Mouse (Mus musculus) intestine, postnatal 0 days (tissue): ENCODE measurements at regions not wholly inside any gene's neighbourhood (a gene's known extent, or its start where the extent isn't known, plus 50 kb on each side); places are given as distances from the start of the nearest gene placed in this dataset.

Source experiments
- ATAC-seq: fragments of 200-750 bp; cut with Nextera tagmentation; 2 replicates; pipeline ENCODE4 v1.8.0; 2017; ENCODE audit warnings: mild to moderate bottlenecking, moderate TSS enrichment, moderate library complexity
- H3K27ac ChIP-seq: fragments of 300-500 bp; sonication (generic); 2 replicates; pipeline ENCODE4 v1.5.1; 2014; ENCODE audit warnings: mild to moderate bottlenecking, low read depth, low read length, moderate library complexity
- H3K27me3 ChIP-seq: fragments of 300-500 bp; sonication (generic); replicated peaks from 2 replicates; pipeline ENCODE4 v1.6.1; 2014; ENCODE audit warnings: low read length, mixed read lengths; ENCODE audit not compliant: control insufficient read depth, insufficient read depth
- H3K36me3 ChIP-seq: fragments of 300-500 bp; sonication (generic); 2 replicates; pipeline ENCODE4 v1.6.1; 2014; ENCODE audit warnings: mild to moderate bottlenecking, moderate library complexity; ENCODE audit not compliant: control insufficient read depth, insufficient read depth
- H3K4me1 ChIP-seq: fragments of 300-500 bp; sonication (generic); replicated peaks from 2 replicates; pipeline ENCODE4 v1.6.1; 2014; ENCODE audit warnings: antibody characterized with exemption, low read length, mixed read lengths; ENCODE audit not compliant: control insufficient read depth, insufficient read depth
- H3K4me2 ChIP-seq: fragments of 300-500 bp; sonication (generic); replicated peaks from 2 replicates; pipeline ENCODE4 v1.6.1; 2014; ENCODE audit warnings: low read depth, mild to moderate bottlenecking, moderate library complexity
- H3K4me3 ChIP-seq: fragments of 300-500 bp; sonication (generic); 2 replicates; pipeline ENCODE4 v1.5.1; 2014; ENCODE audit warnings: low read depth, low read length
- H3K9ac ChIP-seq: fragments of 300-500 bp; sonication (generic); 2 replicates; pipeline ENCODE4 v1.6.1; 2014; ENCODE audit warnings: mild to moderate bottlenecking, low read depth, low read length
- H3K9me3 ChIP-seq: fragments of 300-500 bp; sonication (generic); 2 replicates; pipeline ENCODE4 v1.6.1; 2016; ENCODE audit warnings: mixed run types; ENCODE audit not compliant: control insufficient read depth
- CTCF ChIP-seq: sonication (generic); IDR thresholded peaks from 2 replicates; pipeline ENCODE4 v1.5.1; 2016; ENCODE audit warnings: low read depth, mild to moderate bottlenecking, control low read depth, antibody characterized with exemption, moderate library complexity
- WGBS: fragments of 180-500 bp; shearing (Covaris S2); extraction: QIAGEN DNeasy Blood & Tissue Kit; methylation state at CpG from one replicate; pipeline ENCODE4 v1.1.7; 2014; 5-methylcytosine and 5-hydroxymethylcytosine counted together

- H3K4me3 ChIP-seq, result no peak overlapping the region
- no peaks in the 10 kb centered on the region for H3K27me3 ChIP-seq
- H3K9ac ChIP-seq, result no peak overlapping the region
- no peaks in the 10 kb centered on the region for H3K4me1 ChIP-seq
- ATAC-seq, result no peak
- H3K36me3 ChIP-seq, result no peaks in the 10 kb centered on the region
- H3K9me3 ChIP-seq, result no peaks in the 10 kb centered on the region
- no peak for TF ChIP-seq CTCF
- no peak overlapping the region for H3K27ac ChIP-seq
- WGBS, result 75% methylated on average over 5 of the region's 5 CpGs
- no peak overlapping the region for H3K4me2 ChIP-seq
Observed at GRCm38 (mm10) chr14:102731746-102732145, 250.7 kb downstream of the Kctd12 start.

DNA sequence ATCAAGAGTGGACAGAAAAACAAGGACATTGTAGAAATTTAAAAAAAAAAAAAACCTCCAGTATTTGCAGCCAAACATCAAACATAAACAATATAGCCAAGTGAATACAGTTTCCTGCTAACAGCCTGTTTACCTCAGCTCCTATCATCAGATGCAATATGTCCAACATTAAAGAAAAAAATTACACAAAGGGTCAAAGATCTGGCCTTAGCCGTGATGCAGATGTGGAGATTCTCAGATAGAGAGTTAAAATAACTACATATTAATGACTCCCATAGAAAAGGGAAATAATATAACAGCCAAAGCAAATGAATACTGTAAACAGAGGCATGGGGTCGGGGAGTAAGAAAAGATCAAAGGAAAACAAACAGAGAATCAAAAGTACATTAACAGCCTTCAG, 259.8 kb downstream of the Kctd12 start:
- H3K27ac ChIP-seq, result no peak overlapping the region
- ATAC-seq, result no peak
- WGBS, result 33% methylated on average over 2 of the region's 2 CpGs
- no peak overlapping the region for H3K4me3 ChIP-seq
- H3K9ac ChIP-seq, result no peak overlapping the region
- no peaks in the 10 kb centered on the region for H3K27me3 ChIP-seq
- H3K9me3 ChIP-seq, result no peaks in the 10 kb centered on the region
- no peaks in the 10 kb centered on the region for H3K4me1 ChIP-seq
- no peaks in the 10 kb centered on the region for H3K36me3 ChIP-seq
- TF ChIP-seq CTCF, result no peak
- no peak overlapping the region for H3K4me2 ChIP-seq

DNA sequence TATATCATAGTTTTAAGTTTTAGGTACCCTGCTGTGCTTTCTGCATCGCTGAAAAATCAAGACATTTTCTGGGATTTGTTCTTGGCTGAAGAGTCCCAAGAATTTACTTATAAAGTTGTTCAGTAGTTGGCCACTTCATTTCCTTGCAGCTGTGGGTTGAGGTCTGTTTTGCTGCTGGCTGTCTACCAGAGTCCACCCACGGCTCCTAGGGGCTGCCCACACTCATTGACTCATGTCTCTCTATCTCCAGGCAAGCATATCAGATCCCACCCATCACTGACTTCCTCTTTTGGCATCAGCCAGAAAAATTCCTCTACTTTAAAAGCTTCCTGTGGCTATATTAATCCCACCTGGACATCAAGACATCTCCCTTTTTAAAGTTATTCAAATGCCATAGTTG, 263.9 kb downstream of the Kctd12 start:
- Histone ChIP-seq H3K4me3 (no peak overlapping the region), H3K9ac (no peak overlapping the region), H3K9me3 (no peaks in the 10 kb centered on the region), H3K4me2 (no peak overlapping the region), H3K27me3 (no peaks in the 10 kb centered on the region), H3K27ac (no peak overlapping the region), H3K36me3 (no peaks in the 10 kb centered on the region), H3K4me1 (no peaks in the 10 kb centered on the region)
- no peak for TF ChIP-seq CTCF
- 59% methylated on average over 2 of the region's 2 CpGs for WGBS
- ATAC-seq, result no peak

GRCm38 (mm10) chr14:102712600-102712999, 269.8 kb downstream of the Kctd12 start:
- no peaks in the 10 kb centered on the region for H3K36me3 ChIP-seq
- no peak overlapping the region for H3K27ac ChIP-seq
- H3K9me3 ChIP-seq, result no peaks in the 10 kb centered on the region
- ATAC-seq, result no peak
- H3K4me1 ChIP-seq, result no peaks in the 10 kb centered on the region
- TF ChIP-seq CTCF, result no peak
- 95% methylated on average over 1 of the region's 1 CpGs for WGBS
- H3K27me3 ChIP-seq, result no peaks in the 10 kb centered on the region
- no peak overlapping the region for H3K4me3 ChIP-seq
- no peak overlapping the region for H3K4me2 ChIP-seq
- H3K9ac ChIP-seq, result no peak overlapping the region

DNA sequence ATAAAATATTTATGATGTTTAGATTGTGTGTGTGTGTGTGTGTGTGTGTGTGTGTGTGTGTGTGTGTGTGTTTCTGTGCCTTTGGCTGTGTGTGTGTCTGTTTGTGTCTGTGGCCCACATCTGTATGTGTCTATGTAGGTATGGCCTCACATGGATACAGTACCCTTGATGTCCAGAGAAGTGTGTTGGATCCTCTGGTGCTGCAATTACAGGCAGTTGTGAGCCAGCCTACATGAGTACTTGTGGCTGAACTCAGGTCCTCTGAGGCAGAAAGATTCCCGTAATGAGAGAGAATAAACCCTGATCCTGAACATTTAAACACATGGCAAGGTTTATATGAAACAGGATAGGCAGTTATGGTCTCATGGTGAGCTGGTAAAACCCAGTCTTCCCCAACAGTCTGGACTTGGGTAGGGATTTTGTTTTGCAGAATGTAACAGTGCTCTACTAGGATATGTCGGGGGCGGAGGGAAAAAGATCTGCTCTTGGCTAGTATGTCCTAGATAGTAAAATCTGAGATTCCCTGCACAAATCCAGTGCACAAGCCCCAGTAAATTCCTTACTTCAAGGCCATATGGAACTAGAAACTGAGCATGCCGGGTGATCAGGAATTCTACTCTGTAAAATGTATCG, 275.6 kb downstream of the Kctd12 start:
- no peak for ATAC-seq
- Histone ChIP-seq H3K4me2 (no peak overlapping the region), H3K9ac (no peak overlapping the region), H3K4me3 (no peak overlapping the region), H3K4me1 (no peaks in the 10 kb centered on the region), H3K27me3 (no peaks in the 10 kb centered on the region), H3K27ac (no peak overlapping the region), H3K9me3 (no peaks in the 10 kb centered on the region), H3K36me3 (no peaks in the 10 kb centered on the region)
- TF ChIP-seq CTCF, result no peak
- 82% methylated on average over 5 of the region's 5 CpGs for WGBS

GRCm38 (mm10) chr14:102701108-102701507, 281.3 kb downstream of the Kctd12 start:
- no peak overlapping the region for H3K4me2 ChIP-seq
- no peaks in the 10 kb centered on the region for H3K27me3 ChIP-seq
- H3K4me1 ChIP-seq, result no peaks in the 10 kb centered on the region
- TF ChIP-seq CTCF, result no peak
- H3K9ac ChIP-seq, result no peak overlapping the region
- no peaks in the 10 kb centered on the region for H3K9me3 ChIP-seq
- H3K27ac ChIP-seq, result no peak overlapping the region
- no peak overlapping the region for H3K4me3 ChIP-seq
- no peaks in the 10 kb centered on the region for H3K36me3 ChIP-seq
- no peak for ATAC-seq
- 79% methylated on average over 2 of the region's 2 CpGs for WGBS

- ATAC-seq, result no peak
- no peaks in the 10 kb centered on the region for H3K27me3 ChIP-seq
- no peak overlapping the region for H3K4me3 ChIP-seq
- no peak overlapping the region for H3K27ac ChIP-seq
- 74% methylated on average over 6 of the region's 6 CpGs for WGBS
- no peak overlapping the region for H3K9ac ChIP-seq
- no peaks in the 10 kb centered on the region for H3K36me3 ChIP-seq
- no peaks in the 10 kb centered on the region for H3K9me3 ChIP-seq
- H3K4me1 ChIP-seq, result no peaks in the 10 kb centered on the region
- no peak overlapping the region for H3K4me2 ChIP-seq
- TF ChIP-seq CTCF, result no peak
Observed at GRCm38 (mm10) chr14:102700457-102700856, 282.0 kb downstream of the Kctd12 start.
